Mouse (Mus musculus): ENCODE measurements around the gene Vmn1r39. TPM values are rescaled to one million over a fixed set of nuclear protein-coding genes. Genes with fewer than 3 reads are reported as not detected.
"Not testable (repeated sequence)": the region's sequence is repeated elsewhere in the genome, so short reads cannot be mapped to it uniquely, and the experiment has no call there.

Vmn1r39 gene
- polyA plus RNA-seq, 1 experiment from 2014 or later = not detected

DNA sequence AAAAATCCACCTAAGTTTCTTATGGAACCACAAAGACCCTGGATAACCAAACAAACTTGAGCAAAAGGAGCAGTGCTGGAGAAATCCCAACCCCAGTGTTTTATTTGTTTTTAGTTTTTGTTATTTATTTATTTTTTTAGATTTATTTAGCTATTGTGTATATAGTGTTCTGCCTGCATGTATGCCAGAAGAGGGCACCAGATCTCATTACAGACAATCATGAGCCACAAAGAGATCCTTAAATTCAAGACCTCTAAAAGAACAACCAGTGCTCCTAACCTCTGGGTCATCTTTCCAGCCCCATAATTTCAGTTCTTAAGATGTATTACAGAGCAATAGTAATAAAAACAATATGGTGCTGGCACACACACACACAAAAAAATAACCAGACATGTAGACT, 26.5 kb upstream of the Vmn1r39 start:
- ATAC-seq (ENCODE audit: low FRiP score, low TSS enrichment) = no peak

DNA sequence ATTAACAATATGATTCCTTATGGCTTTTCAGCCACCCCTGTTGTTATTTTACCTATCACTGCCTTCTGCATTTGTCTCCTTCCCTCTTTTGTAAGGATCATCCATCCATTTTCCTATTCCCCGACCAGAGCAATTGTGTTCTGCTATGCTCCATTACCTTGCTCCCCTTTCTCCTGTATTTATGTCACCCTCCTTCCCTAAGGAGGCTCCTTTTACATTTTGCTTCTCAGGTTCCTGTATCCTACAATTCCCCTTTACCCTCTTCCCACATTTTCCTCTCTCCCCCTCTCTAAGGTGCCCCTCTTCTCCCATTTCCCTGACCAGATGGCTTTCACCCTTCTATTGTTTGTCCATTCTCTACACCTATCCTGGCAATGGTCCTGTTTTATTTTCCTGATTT, 4.1 kb downstream of the Vmn1r39 start:
- no peaks in the 10 kb centered on the region for H3K4me1 ChIP-seq (replicated peaks; ENCODE audit: control insufficient read depth, insufficient read depth)
- no peaks in the 10 kb centered on the region for H3K9me3 ChIP-seq (ENCODE audit: control insufficient read depth, low read length)
- H3K9ac ChIP-seq (ENCODE audit: low read length) = no peak overlapping the region
- H3K4me2 ChIP-seq (replicated peaks; ENCODE audit: low read depth) = no peak overlapping the region
- 60% methylated on average over 1 of the region's 1 CpGs for WGBS
- no peaks in the 10 kb centered on the region for H3K36me3 ChIP-seq (ENCODE audit: control insufficient read depth, insufficient read depth, low read length)
- H3K27ac ChIP-seq (replicated peaks) = no peak overlapping the region
- ATAC-seq (ENCODE audit: low FRiP score, low TSS enrichment) (no peak), DNase-seq (ENCODE audit: low spot score) (no peak)
- no peaks in the 10 kb centered on the region for H3K27me3 ChIP-seq (ENCODE audit: control insufficient read depth, insufficient read depth, low read length)
- no peak for TF ChIP-seq EP300 (optimal IDR thresholded peaks at IDR 0.05)
- no peak for TF ChIP-seq CTCF (IDR thresholded peaks at IDR 0.05; ENCODE audit: low read depth)
- no peak overlapping the region for H3K4me3 ChIP-seq (ENCODE audit: low read depth, low read length)

More for the DNA sequence above, 26.5 kb upstream of the Vmn1r39 start:
- H3K27ac ChIP-seq (replicated peaks) = no peak overlapping the region
- DNase-seq (ENCODE audit: low spot score) = no peak
- H3K9me3 ChIP-seq (ENCODE audit: control insufficient read depth, low read length) = no peaks in the 10 kb centered on the region
- no peak overlapping the region for H3K4me2 ChIP-seq (replicated peaks; ENCODE audit: low read depth)
- no peak overlapping the region for H3K9ac ChIP-seq (ENCODE audit: low read length)
- no peak overlapping the region for H3K4me3 ChIP-seq (ENCODE audit: low read depth, low read length)
- no peaks in the 10 kb centered on the region for H3K27me3 ChIP-seq (ENCODE audit: control insufficient read depth, insufficient read depth, low read length)
- H3K36me3 ChIP-seq (ENCODE audit: control insufficient read depth, insufficient read depth, low read length) = no peaks in the 10 kb centered on the region
- TF ChIP-seq EP300 (optimal IDR thresholded peaks at IDR 0.05) (no peak), CTCF (IDR thresholded peaks at IDR 0.05; ENCODE audit: low read depth) (peak; percentile 53)
- H3K4me1 ChIP-seq (replicated peaks; ENCODE audit: control insufficient read depth, insufficient read depth) = no peaks in the 10 kb centered on the region

DNA sequence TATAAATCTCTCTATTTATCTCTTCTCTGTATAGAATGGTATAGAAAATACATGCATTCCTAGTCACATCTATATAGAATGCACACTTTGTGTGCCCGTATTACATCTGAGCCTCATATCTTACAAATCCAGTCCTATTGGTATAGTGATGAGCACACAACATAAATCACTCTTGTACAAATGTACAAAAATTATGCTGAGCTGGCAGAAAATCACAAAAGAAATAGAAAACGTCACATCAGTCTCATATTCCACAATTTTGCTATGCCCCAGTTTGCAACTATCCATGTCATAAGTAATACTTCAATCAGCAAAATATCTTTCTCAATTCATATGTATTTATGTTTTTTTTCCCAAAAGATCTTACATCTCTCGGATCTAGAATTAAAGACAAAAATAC, 4.7 kb downstream of the Vmn1r39 start:
- Histone ChIP-seq H3K9ac (ENCODE audit: low read length) (no peak overlapping the region), H3K4me2 (replicated peaks; ENCODE audit: low read depth) (no peak overlapping the region), H3K27ac (replicated peaks) (no peak overlapping the region), H3K4me1 (replicated peaks; ENCODE audit: control insufficient read depth, insufficient read depth) (no peaks in the 10 kb centered on the region), H3K9me3 (ENCODE audit: control insufficient read depth, low read length) (no peaks in the 10 kb centered on the region), H3K36me3 (ENCODE audit: control insufficient read depth, insufficient read depth, low read length) (no peaks in the 10 kb centered on the region), H3K4me3 (ENCODE audit: low read depth, low read length) (no peak overlapping the region), H3K27me3 (ENCODE audit: control insufficient read depth, insufficient read depth, low read length) (no peaks in the 10 kb centered on the region)
- TF ChIP-seq CTCF (IDR thresholded peaks at IDR 0.05; ENCODE audit: low read depth) = no peak
- TF ChIP-seq EP300 (optimal IDR thresholded peaks at IDR 0.05) = no peak
- ATAC-seq (ENCODE audit: low FRiP score, low TSS enrichment) (no peak), DNase-seq (ENCODE audit: low spot score) (no peak)
- 85% methylated on average over 3 of the region's 3 CpGs for WGBS

DNA sequence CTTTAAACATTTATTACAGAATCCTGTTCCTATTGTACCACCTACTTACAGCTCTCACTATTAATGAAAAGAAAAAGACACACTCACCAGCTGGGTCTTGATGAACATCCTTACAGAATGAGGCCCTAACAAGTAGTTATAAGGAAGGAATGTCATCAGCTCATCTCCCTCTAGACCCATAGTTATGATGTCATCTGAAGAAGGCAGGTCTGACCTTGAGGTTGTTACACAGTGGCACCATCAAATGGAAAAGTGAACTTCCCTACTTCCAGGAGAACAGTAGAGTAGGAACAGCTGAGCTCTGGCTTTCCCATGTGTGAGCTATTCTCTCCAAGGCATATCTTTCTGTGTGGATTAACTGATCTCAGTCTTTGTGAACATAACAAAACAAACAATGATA, 27.9 kb downstream of the Vmn1r39 start, which contains the start of gene Vmn1r38:
Gene Vmn1r38 (minus strand): TSS at position 101 of the 400 bp plus-strand sequence.
- H3K27me3 ChIP-seq (ENCODE audit: control insufficient read depth, insufficient read depth, low read length); H3K4me3 ChIP-seq (ENCODE audit: low read depth, low read length); H3K27ac ChIP-seq (replicated peaks); H3K4me2 ChIP-seq (replicated peaks; ENCODE audit: low read depth); H3K9me3 ChIP-seq (ENCODE audit: control insufficient read depth, low read length); H3K9ac ChIP-seq (ENCODE audit: low read length); H3K4me1 ChIP-seq (replicated peaks; ENCODE audit: control insufficient read depth, insufficient read depth); DNase-seq (ENCODE audit: low spot score); H3K36me3 ChIP-seq (ENCODE audit: control insufficient read depth, insufficient read depth, low read length); ATAC-seq (ENCODE audit: low FRiP score, low TSS enrichment): not testable (repeated sequence)

Other genes starting within 250 kb of the Vmn1r39 start
- gene Vmn1r33, start 192.3 kb downstream of the Vmn1r39 start, polyA plus RNA-seq (2015; fragmentation: Nextera tagmentation; extraction: Ambion mirVana) = not detected in 2 replicates
- gene Vmn1r34, start 166.7 kb downstream of the Vmn1r39 start, polyA plus RNA-seq (2015; fragmentation: Nextera tagmentation; extraction: Ambion mirVana) = not detected in 2 replicates
- not detected in 2 replicates for gene Vmn1r35, start 124.7 kb downstream of the Vmn1r39 start, polyA plus RNA-seq (2015; fragmentation: Nextera tagmentation; extraction: Ambion mirVana)
- not detected in 2 replicates for gene Vmn1r36, start 91.4 kb downstream of the Vmn1r39 start, polyA plus RNA-seq (2015; fragmentation: Nextera tagmentation; extraction: Ambion mirVana)
- gene Vmn1r37, start 81.2 kb downstream of the Vmn1r39 start, polyA plus RNA-seq (2015; fragmentation: Nextera tagmentation; extraction: Ambion mirVana) = not detected in 2 replicates
- 0.07 TPM in 1 of 2 replicates, not detected in the other for gene Vmn1r38, start 28.0 kb downstream of the Vmn1r39 start, polyA plus RNA-seq (2015; fragmentation: Nextera tagmentation; extraction: Ambion mirVana)
- 164 and 166 TPM in 2 replicates for gene Gng12, start 85.8 kb upstream of the Vmn1r39 start, polyA plus RNA-seq (2015; fragmentation: Nextera tagmentation; extraction: Ambion mirVana)
- 23.0 and 26.2 TPM in 2 replicates for gene Gadd45a, start 226.8 kb upstream of the Vmn1r39 start, polyA plus RNA-seq (2015; fragmentation: Nextera tagmentation; extraction: Ambion mirVana)

All from stomach, postnatal 0 days (tissue).